Mouse (Mus musculus) forebrain, embryonic 12.5 days (tissue): ENCODE results near the gene Tenm2. TPM values are rescaled to one million over a fixed set of nuclear protein-coding genes. Genes with fewer than 3 reads are reported as not detected.

Experiments
- ATAC-seq: fragments of 200-750 bp; cut with Nextera tagmentation; 2 replicates; pipeline ENCODE4 v1.8.0; 2017; ENCODE audit warnings: moderate TSS enrichment; ENCODE audit not compliant: low FRiP score
- H3K27ac ChIP-seq: fragments of 300-500 bp; sonication (generic); 2 replicates; pipeline ENCODE4 v1.5.1; 2016; ENCODE audit warnings: mild to moderate bottlenecking
- H3K27me3 ChIP-seq: fragments of 300-500 bp; sonication (generic); 2 replicates; pipeline ENCODE4 v1.6.1; 2016; ENCODE audit warnings: mild to moderate bottlenecking
- H3K36me3 ChIP-seq: fragments of 300-500 bp; sonication (generic); replicated peaks from 2 replicates; pipeline ENCODE4 v1.6.1; 2016; ENCODE audit warnings: mild to moderate bottlenecking
- H3K4me1 ChIP-seq: fragments of 300-500 bp; sonication (generic); 2 replicates; pipeline ENCODE4 v1.6.1; 2016
- H3K4me2 ChIP-seq: fragments of 300-500 bp; sonication (generic); 2 replicates; pipeline ENCODE4 v1.6.1; 2016; ENCODE audit warnings: mild to moderate bottlenecking, moderate library complexity
- H3K4me3 ChIP-seq: fragments of 300-500 bp; sonication (generic); replicated peaks from 2 replicates; pipeline ENCODE4 v1.5.1; 2016; ENCODE audit warnings: mild to moderate bottlenecking
- H3K9ac ChIP-seq: fragments of 300-500 bp; sonication (generic); 2 replicates; pipeline ENCODE4 v1.6.1; 2016; ENCODE audit warnings: mild to moderate bottlenecking
- H3K9me3 ChIP-seq: fragments of 300-500 bp; sonication (generic); 2 replicates; pipeline ENCODE4 v1.6.1; 2016
- WGBS: fragments of 180-500 bp; shearing (Covaris S2); methylation state at CpG from one replicate; pipeline ENCODE4 v1.1.7; 2016; 5-methylcytosine and 5-hydroxymethylcytosine counted together
- polyA plus RNA-seq: library from polyadenylated mRNA; unstranded; fragments of >200 nt; fragmentation: Nextera tagmentation; extraction: Ambion mirVana; gene quantifications from 2 replicates; pipeline ENCODE4 v1.2.1, GENCODE M21; 2016

Tenm2 gene
- polyA plus RNA-seq, 1 experiment from 2014 or later: 10.9 TPM

DNA sequence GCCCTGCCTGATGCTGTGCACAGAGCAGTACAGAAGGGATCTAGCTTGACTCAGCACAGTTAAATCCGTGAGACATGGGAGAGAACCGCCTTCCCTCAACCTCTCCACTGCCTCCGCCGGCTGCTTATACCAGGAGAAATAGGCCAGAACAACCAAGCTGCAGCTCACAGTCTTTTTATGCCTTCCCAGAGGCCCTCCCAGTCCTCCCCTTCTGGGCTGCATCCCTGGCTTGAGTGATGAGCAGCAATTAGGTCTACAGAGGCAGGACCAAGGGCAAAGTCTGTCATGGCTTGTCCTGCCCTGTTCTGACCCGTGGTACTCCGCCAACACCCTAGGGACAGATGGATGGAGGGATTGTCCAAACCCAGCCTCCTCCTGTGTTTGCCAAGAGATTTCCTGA is 928.5 kb downstream of the Tenm2 start:
- Histone ChIP-seq H3K27ac (no peak overlapping the region), H3K9me3 (no peaks in the 10 kb centered on the region), H3K27me3 (no peaks in the 10 kb centered on the region), H3K4me3 (no peak overlapping the region), H3K4me2 (no peak overlapping the region), H3K4me1 (peaks cover 8% of the 10 kb centered on the region; the same call in 1 of the 2 replicates), H3K9ac (no peak overlapping the region), H3K36me3 (no peaks in the 10 kb centered on the region)
- 95% methylated on average over 6 of the region's 6 CpGs for WGBS
- ATAC-seq: no peak

DNA sequence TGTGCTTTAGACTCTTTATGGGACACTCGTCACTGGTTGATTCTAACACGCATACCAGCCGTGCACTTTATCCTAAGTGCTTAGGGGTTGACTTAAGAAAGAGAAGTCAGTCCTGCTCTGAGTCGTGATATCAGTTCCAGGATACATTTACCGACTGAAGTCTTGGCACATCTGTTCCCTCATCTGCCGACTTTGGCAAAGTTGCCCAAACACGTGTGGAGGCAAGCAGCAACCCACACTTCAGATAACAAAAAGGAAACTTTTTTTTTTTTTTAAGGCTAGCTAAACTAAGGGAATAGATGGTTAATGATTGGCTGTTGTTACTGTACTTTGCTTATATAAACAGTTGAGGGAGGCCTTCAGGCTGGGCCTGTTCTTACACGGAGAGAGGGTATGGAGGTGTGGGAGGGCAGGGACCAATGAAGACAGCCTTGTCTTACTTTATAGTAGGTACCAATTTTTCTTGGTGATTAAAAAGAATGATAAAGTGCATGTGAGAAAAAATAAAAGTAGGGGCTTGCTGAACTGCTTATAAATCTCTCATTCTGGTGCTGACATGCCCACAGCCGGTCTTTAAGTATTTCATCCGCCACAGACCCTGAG is 930.3 kb downstream of the Tenm2 start:
- Histone ChIP-seq H3K9me3 (no peaks in the 10 kb centered on the region), H3K9ac (no peak overlapping the region), H3K27me3 (no peaks in the 10 kb centered on the region), H3K4me3 (no peak overlapping the region), H3K36me3 (no peaks in the 10 kb centered on the region), H3K4me1 (peaks cover 8% of the 10 kb centered on the region; the same call in 1 of the 2 replicates), H3K27ac (no peak overlapping the region), H3K4me2 (no peak overlapping the region)
- no peak for ATAC-seq
- WGBS: 94% methylated on average over 10 of the region's 10 CpGs

- Histone ChIP-seq H3K27ac (no peak overlapping the region), H3K27me3 (no peaks in the 10 kb centered on the region), H3K9me3 (no peaks in the 10 kb centered on the region), H3K4me3 (no peak overlapping the region), H3K9ac (no peak overlapping the region), H3K4me2 (no peak overlapping the region), H3K36me3 (no peaks in the 10 kb centered on the region), H3K4me1 (peaks cover 8% of the 10 kb centered on the region; the same call in 1 of the 2 replicates)
- ATAC-seq: peak; percentile 63
- WGBS: 28% methylated on average over 2 of the region's 2 CpGs
Measured at GRCm38 (mm10) chr11:36302913-36303371, 932.8 kb downstream of the Tenm2 start.

DNA sequence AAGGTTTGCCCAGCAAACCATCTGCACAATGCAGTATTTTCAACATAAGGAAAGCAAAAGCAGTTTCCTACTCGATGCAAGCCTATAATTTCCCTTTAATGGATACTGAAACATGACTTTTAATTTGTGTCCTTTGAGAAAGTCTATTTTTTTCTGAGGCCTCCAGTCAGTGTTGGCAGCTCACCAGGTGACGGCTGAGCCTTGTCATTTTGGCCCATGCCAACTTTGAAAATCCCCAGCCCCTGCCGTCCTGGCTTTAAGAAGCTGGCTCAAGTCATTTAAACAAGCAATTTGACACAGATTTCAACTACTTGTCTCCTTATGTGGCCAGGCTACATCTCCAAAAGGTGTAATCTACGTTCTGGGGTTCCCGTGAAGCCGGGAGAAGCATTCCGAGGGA is 933.7 kb downstream of the Tenm2 start:
- no peaks in the 10 kb centered on the region for H3K27me3 ChIP-seq
- no peaks in the 10 kb centered on the region for H3K36me3 ChIP-seq
- H3K4me3 ChIP-seq: no peak overlapping the region
- H3K4me2 ChIP-seq: no peak overlapping the region
- H3K9ac ChIP-seq: no peak overlapping the region
- 73% methylated on average over 7 of the region's 7 CpGs for WGBS
- ATAC-seq: no peak
- H3K4me1 ChIP-seq: peaks cover 8% of the 10 kb centered on the region; the same call in 1 of the 2 replicates
- no peak overlapping the region for H3K27ac ChIP-seq
- H3K9me3 ChIP-seq: no peaks in the 10 kb centered on the region

- Histone ChIP-seq H3K9ac (no peak overlapping the region), H3K4me3 (no peak overlapping the region), H3K36me3 (no peaks in the 10 kb centered on the region), H3K9me3 (no peaks in the 10 kb centered on the region), H3K4me2 (no peak overlapping the region), H3K4me1 (no peaks in the 10 kb centered on the region), H3K27ac (no peak overlapping the region), H3K27me3 (no peaks in the 10 kb centered on the region)
- WGBS: 83% methylated on average over 3 of the region's 3 CpGs
- ATAC-seq: no peak
Measured at GRCm38 (mm10) chr11:36296568-36296967, 939.2 kb downstream of the Tenm2 start.

DNA sequence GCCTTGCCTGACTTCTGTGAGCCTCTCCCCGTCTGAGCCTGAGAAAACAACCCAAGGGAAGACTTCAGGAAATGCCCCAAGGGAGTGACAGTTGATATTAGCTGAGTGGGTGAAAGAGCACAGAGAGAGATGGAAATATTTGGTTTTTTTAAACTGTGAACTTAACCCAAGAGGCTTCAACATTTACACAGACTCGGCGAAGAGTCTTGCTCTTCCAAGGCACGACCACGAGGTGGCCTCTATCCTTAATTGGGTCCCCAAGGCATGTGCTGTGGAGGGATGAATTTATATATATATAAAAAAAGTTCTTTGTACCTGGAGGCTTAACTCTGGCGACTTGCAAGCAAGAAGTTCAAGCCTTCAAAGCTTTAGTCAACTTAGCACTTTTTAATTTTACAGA is 943.6 kb downstream of the Tenm2 start:
- Histone ChIP-seq H3K9me3 (no peaks in the 10 kb centered on the region), H3K27me3 (no peaks in the 10 kb centered on the region), H3K4me3 (no peak overlapping the region), H3K27ac (no peak overlapping the region), H3K4me2 (no peak overlapping the region), H3K4me1 (no peaks in the 10 kb centered on the region), H3K9ac (no peak overlapping the region), H3K36me3 (no peaks in the 10 kb centered on the region)
- ATAC-seq: no peak
- WGBS: 53% methylated on average over 6 of the region's 6 CpGs

- no peak for ATAC-seq
- H3K9ac ChIP-seq: no peak overlapping the region
- no peaks in the 10 kb centered on the region for H3K27me3 ChIP-seq
- H3K4me1 ChIP-seq: no peaks in the 10 kb centered on the region
- H3K4me2 ChIP-seq: no peak overlapping the region
- H3K36me3 ChIP-seq: no peaks in the 10 kb centered on the region
- H3K4me3 ChIP-seq: no peak overlapping the region
- 92% methylated on average over 6 of the region's 6 CpGs for WGBS
- no peak overlapping the region for H3K27ac ChIP-seq
- H3K9me3 ChIP-seq: no peaks in the 10 kb centered on the region
Measured at GRCm38 (mm10) chr11:36286246-36286645, 949.5 kb downstream of the Tenm2 start.

DNA sequence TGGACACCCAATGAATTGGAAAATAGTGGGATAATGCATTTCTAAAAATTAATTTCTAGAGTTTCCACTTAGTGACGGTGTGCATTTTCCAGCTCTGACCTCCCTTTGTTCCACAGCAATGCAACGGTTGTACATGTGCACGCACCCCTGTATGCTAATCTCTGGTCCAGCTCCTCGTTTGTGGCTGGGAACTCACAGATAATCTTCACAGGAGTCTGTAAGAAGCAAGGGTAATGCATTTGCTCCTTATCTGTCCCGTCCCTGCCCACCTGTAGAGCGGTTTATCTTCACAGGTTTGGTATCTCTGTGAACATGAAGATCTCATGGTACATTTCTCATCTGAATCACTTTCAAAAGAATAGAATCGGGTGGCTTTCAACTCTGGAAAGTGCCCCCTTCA is 955.2 kb downstream of the Tenm2 start:
- H3K9ac ChIP-seq: no peak overlapping the region
- H3K36me3 ChIP-seq: no peaks in the 10 kb centered on the region
- no peak for ATAC-seq
- 65% methylated on average over 7 of the region's 7 CpGs for WGBS
- no peaks in the 10 kb centered on the region for H3K9me3 ChIP-seq
- H3K4me3 ChIP-seq: no peak overlapping the region
- no peak overlapping the region for H3K27ac ChIP-seq
- H3K4me1 ChIP-seq: peaks cover 8% of the 10 kb centered on the region
- H3K27me3 ChIP-seq: no peaks in the 10 kb centered on the region
- no peak overlapping the region for H3K4me2 ChIP-seq

- no peaks in the 10 kb centered on the region for H3K27me3 ChIP-seq
- H3K4me1 ChIP-seq: peaks cover 10% of the 10 kb centered on the region
- ATAC-seq: no peak
- no peaks in the 10 kb centered on the region for H3K9me3 ChIP-seq
- no peaks in the 10 kb centered on the region for H3K36me3 ChIP-seq
- no peak overlapping the region for H3K9ac ChIP-seq
- WGBS: 90% methylated on average over 9 of the region's 9 CpGs
- H3K4me3 ChIP-seq: no peak overlapping the region
- H3K4me2 ChIP-seq: no peak overlapping the region
- H3K27ac ChIP-seq: no peak overlapping the region
Measured at GRCm38 (mm10) chr11:36277903-36278215, 957.9 kb downstream of the Tenm2 start.

- H3K27me3 ChIP-seq: 0 out of 2 replicates have a peak, but pooled peaks cover 2% of the 10 kb centered on the region
- H3K9ac ChIP-seq: no peak overlapping the region
- H3K36me3 ChIP-seq: no peaks in the 10 kb centered on the region
- ATAC-seq: no peak
- 75% methylated on average over 20 of the region's 20 CpGs for WGBS
- H3K4me1 ChIP-seq: peaks cover 10% of the 10 kb centered on the region
- H3K4me3 ChIP-seq: no peak overlapping the region
- H3K4me2 ChIP-seq: no peak overlapping the region
- no peaks in the 10 kb centered on the region for H3K9me3 ChIP-seq
- no peak overlapping the region for H3K27ac ChIP-seq
Measured at GRCm38 (mm10) chr11:36277192-36277902, 958.4 kb downstream of the Tenm2 start.

GRCm38 (mm10) chr11:36276015-36276414 is 959.7 kb downstream of the Tenm2 start:
- WGBS: 20% methylated on average over 5 of the region's 5 CpGs

DNA sequence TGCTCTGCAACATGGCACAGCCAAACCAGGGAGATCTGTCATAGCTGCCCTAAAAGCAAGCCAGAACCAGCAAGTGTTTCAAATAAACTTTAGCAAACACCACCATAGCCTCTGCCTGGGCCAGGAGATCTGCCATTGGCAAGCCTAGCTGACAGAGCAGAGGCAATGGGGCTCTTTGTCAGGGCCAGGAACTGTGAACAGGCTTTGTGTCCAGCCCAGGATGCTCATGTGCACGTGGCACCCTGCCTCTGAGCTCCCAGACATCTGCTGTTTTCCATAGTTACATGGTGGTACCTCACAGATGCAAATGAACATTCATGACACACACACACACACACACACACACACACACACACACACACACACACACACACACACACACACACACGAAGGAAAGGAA is 963.6 kb downstream of the Tenm2 start:
- WGBS: 60% methylated on average over 2 of the region's 2 CpGs
- no peaks in the 10 kb centered on the region for H3K36me3 ChIP-seq
- peaks cover 10% of the 10 kb centered on the region for H3K4me1 ChIP-seq
- no peaks in the 10 kb centered on the region for H3K9me3 ChIP-seq
- H3K4me2 ChIP-seq: no peak overlapping the region
- 0 out of 2 replicates have a peak, but pooled peaks cover 3% of the 10 kb centered on the region for H3K27me3 ChIP-seq
- H3K4me3 ChIP-seq: no peak overlapping the region
- no peak overlapping the region for H3K27ac ChIP-seq
- ATAC-seq: no peak
- no peak overlapping the region for H3K9ac ChIP-seq

More at GRCm38 (mm10) chr11:36276015-36276414, 959.7 kb downstream of the Tenm2 start:
- Histone ChIP-seq H3K9ac (no peak overlapping the region), H3K36me3 (no peaks in the 10 kb centered on the region), H3K27me3 (0 out of 2 replicates have a peak, but pooled peaks cover 3% of the 10 kb centered on the region), H3K27ac (no peak overlapping the region), H3K9me3 (no peaks in the 10 kb centered on the region), H3K4me1 (peaks cover 10% of the 10 kb centered on the region), H3K4me2 (no peak overlapping the region), H3K4me3 (no peak overlapping the region)
- ATAC-seq: no peak

- Histone ChIP-seq H3K36me3 (no peaks in the 10 kb centered on the region), H3K9ac (no peak overlapping the region), H3K27ac (no peak overlapping the region), H3K9me3 (no peaks in the 10 kb centered on the region), H3K27me3 (0 out of 2 replicates have a peak, but pooled peaks cover 3% of the 10 kb centered on the region), H3K4me2 (no peak overlapping the region), H3K4me1 (peaks cover 11% of the 10 kb centered on the region), H3K4me3 (no peak overlapping the region)
- 92% methylated on average over 6 of the region's 6 CpGs for WGBS
- no peak for ATAC-seq
Measured at GRCm38 (mm10) chr11:36269945-36270344, 965.8 kb downstream of the Tenm2 start.
